Mouse (Mus musculus): ENCODE data around the gene Coa4.

Coa4 gene

DNA sequence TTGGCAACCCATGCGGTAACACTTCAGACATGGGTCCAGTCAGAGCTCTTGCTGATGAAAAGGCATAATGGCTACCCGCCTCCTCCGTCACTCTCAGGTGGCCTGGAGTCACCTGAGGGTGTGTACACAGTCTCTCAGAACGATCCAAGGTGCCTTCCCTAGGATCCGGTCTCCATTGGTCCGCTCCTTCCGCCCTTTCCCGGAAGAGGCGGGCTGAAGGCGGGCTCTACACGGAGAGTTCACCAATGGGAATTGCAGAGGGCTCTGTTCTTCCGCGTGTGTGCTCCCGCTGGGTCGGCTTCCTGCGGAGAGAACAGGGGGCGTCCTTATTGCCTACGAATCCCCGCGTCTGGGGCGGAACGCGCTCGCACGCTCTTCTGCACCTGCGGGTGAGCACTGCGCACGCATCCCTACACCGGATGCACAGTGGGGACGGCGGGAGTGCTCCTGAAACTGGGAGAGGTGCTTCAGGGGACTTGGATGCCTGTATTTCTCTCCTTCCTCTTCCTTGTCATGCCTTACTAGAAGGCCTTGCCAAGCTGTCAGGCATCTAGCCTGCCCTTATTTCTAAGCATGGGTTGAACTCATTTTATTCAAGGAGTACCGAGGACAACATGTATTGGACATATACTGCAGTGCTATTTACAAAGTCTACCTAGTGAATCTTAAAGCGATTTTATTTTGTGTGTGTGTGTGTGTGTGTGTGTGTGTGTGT, at the start of gene Coa4:
TSS of gene Coa4 (plus strand) at position 268 of the 715 bp plus-strand sequence.
- DNase-seq, result peak; percentile 81 to 86

DNA sequence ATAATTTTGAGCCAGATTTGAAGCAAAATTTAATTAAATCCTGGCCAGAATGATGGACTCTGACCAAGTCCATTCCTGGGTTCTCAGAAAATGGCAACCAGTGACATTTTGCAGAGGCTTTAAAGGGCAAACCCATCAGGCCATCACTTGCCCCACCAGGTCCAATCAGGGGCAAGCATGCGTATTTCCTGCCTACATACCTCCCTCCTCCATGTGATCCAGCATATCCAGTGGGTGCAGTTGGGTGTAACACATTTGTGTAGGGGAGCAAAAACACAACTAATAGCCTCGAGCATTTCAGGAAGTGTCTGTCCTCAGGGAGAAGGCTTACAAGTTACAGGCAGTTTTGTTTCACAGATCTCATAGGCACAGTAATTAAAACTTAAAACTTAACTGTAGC, 49.6 kb upstream of the Coa4 start:
- no peak for DNase-seq

- no peak for DNase-seq
Observed at GRCm38 (mm10) chr7:100488474-100489048, 48.3 kb upstream of the Coa4 start.

DNA sequence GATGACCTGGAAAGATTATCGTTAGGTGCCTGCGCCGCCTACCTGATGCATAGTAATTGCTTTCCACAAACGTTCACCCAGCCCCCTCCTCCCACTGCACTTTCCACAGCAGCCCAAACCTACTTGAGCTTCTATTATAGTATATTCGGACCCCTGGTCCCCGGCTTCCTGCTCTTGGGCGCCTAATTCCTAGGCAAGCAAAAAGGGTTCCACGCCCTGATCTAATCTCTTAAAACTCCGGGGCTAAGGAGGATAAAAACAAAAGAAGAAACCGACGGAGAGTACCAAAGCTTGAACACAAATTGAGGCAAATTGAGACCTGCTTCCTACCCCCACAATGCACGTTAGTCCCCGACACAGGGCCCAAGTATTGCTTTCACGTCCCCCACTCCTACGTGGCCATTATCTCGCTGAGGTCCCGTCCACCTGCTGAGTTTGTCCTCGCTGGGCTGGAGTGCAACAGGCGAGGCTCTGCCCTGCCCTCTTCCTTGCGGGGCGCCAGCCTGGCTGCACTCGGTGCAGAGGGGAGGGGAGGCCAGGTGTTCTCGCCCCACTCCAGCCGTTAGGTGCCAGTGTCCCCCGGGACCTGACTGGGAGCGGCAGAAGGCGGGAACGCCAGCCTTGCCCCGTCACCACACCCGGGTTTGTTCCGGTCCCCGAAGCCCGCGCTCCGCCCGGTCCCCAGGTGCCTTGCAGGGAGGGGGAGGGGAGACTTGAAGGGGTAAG, 44.3 kb upstream of the Coa4 start:
- DNase-seq, result peak in 1 of 2 experiments; percentile 50

GRCm38 (mm10) chr7:100493117-100493483, 43.8 kb upstream of the Coa4 start, which contains the start of gene Ucp2:
Ucp2 (plus strand) TSS chr7:100493337.
- peak; percentile 92 to 96 for DNase-seq

- DNase-seq, result peak; percentile 39 to 58
Observed at GRCm38 (mm10) chr7:100493484-100494414, 43.1 kb upstream of the Coa4 start.

DNA sequence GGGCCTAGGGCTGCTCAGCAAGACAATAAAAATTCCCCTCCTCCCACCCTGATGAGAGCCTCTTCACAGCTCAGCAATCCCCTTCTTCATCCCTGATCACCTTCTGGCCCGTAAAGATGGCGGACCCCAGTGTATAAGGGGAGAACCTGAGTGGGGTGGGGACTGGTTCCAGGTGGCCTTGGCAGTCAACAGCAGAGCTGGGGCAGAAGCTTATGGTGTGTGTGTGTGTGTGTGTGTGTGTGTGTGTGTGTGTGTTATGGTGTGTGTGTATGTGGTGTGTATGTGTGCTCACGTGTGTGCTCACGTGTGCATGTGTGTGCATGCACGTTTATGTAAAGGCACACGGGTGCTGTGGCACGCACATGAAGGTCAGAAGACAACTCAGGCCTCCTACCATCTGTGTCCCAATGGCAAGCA, 42.4 kb upstream of the Coa4 start:
- peak in 1 of 2 experiments; percentile 40 for DNase-seq

- peak in 1 of 2 experiments; percentile 44 for DNase-seq
Observed at GRCm38 (mm10) chr7:100495042-100495441, 41.8 kb upstream of the Coa4 start.

DNA sequence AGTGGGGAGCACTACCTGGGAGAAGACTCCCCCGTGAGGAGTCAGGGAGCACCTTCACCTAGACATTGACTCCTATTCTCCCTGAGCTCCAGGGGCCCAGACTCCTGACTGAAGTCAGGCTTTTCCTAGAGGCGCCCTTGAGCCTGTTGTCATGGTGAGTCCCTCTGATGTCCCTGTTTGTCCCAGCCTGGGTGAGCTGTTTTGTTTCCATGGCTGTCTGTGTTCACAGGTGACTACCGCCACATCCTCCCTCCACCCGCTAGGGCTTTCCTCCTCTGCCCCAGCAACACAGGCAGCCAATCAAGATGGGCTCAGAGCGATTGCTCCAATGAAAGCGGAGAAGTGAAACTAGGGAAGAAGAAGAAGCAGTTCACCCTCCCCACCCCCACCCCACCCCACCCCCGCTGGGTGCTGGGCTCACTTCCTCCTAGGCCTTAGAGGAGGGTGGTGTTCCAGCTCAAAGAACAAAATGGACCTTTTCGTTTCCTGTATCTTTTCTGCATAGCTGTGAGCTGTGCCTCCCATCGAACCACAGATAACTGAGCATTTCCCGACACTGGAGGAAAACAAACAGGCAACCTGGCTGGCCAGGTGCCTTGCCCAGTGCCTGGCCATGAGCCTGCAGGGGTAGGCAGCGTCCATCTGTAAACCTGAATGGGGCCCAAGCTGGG, 41.2 kb upstream of the Coa4 start:
- DNase-seq, result peak; percentile 88 to 96

DNA sequence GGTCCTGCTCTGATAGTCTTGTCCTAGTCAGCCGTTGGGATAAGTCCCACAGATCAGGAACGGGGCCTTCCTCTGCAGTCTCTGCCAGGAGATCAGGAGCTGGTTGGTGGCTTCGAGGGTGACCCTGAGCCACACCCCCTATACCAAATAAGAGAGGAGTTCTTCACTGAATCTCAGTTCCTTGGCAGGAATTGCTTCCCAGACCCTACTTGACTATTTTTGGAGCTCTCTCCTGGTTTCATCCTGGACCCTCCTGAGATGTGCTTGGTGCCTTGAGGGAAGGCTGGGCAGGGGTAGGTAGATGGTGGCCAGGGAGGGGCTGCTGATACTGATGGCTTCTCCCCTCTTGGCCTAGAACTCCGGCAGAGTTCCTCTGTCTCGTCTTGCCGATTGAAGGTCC, 40.5 kb upstream of the Coa4 start:
- no peak for DNase-seq

DNA sequence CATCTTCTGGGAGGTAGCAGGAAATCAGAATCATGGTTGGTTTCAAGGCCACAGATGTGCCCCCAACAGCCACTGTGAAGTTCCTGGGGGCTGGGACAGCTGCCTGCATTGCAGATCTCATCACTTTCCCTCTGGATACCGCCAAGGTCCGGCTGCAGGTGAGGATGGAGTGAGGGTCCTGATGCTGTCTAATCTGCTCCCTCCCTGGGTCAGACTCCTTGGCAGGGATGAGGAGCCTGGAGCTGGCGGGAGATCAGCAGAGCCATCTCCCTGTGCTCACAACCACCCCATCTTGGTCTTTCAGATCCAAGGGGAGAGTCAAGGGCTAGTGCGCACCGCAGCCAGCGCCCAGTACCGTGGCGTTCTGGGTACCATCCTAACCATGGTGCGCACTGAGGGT, 40.1 kb upstream of the Coa4 start:
- peak in 1 of 2 experiments; percentile 28 for DNase-seq

DNA sequence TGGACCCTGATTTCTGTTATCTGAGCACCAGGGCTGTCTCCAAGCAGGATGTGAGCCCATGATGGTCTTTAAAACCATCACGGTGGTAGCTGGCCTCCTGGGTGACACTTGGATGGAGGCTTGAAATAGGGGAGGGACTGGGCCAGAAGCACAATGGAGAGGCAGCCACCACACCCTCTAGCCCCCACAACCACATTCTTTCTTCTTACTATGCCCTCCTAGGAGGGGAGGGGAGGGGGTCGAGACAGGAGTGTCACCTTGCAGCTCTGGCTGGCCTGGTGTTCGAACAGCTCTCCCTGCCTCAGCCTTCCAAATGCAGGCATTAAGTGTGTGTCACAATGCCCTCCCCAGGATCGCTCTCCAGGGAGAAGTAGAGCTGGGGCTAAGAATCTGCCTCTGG, 39.5 kb upstream of the Coa4 start:
- DNase-seq, result no peak

DNA sequence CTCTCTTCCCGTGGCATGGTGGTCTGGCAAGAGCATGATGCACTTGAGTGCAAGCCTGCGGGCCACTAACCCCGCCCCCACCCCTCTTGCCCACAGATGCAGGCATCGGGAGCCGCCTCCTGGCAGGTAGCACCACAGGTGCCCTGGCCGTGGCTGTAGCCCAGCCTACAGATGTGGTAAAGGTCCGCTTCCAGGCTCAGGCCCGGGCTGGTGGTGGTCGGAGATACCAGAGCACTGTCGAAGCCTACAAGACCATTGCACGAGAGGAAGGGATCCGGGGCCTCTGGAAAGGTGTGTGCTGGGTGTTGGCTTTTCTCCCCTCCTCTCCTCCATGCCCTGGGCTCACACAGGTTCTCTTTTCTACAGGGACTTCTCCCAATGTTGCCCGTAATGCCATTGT, 38.9 kb upstream of the Coa4 start:
- DNase-seq, result peak in 1 of 2 experiments; percentile 25

- no peak for DNase-seq
Observed at GRCm38 (mm10) chr7:100499465-100499864, 37.4 kb upstream of the Coa4 start.

GRCm38 (mm10) chr7:100500276-100500977, 36.4 kb upstream of the Coa4 start:
- peak; percentile 15 to 30 for DNase-seq

DNA sequence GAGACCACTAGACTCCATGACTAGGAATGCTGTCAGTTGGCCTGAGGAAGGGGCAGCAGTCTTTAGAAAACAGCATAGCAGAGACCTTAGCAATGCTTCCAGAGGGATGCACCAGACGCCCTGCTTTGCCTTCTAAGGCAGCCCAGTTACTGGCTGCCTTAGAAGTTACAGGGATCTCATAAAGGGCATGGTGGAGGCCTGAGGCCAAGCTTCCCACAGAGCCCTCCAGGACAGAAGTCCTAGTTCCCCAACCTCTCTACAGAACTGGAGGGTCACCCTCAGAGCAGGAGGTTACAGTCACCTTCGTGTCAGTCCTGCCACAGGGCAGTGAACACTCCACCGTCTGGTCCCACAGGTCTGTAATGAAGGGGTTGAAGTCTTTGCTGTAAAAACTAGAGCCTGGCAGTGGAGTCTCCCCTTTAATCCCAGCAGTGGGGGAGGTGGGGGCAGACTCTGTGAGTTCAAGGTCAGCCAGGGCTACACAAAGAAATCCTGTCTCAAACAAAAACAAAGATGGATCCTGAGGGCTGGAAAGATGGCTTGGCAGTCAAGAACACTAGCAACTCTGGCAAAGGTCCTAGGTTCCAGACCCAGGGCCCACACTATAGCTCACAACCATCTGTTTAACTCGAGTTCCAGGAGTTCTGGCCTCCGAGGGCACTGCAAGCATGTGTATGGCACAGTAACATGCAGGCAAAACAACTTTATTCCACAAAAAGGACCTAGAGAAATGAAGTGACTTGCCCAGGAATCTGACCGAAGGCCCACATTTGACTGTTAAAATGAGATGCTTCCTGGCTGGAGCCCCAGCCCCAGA, 35.6 kb upstream of the Coa4 start:
- DNase-seq, result peak in 1 of 2 experiments; percentile 22

DNA sequence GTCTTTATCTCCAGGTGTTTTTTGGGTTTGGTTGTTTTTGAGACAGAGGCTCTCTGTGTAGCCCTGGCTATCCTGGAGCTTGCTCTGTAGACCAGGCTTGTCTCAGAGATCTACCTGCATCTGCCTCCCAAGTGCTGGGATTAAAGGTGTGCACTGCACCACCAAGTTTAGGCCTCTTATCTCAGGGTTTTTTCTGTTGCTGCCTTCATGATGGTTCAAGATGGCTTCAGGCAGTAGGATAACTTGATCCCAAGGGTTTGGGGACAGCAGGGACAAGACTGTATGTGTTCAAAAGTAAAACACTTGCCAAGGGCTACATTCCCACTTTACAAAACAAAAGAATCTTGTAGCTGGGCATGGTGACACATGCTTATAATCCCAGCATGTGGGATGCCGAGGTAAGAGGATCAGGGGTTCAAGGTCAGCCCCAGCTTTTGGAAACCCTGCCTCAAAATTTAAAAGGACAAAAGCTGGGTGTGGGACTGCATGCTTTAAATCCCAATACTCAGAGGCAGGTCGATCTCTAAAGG, 35.0 kb upstream of the Coa4 start:
- DNase-seq, result no peak

- DNase-seq, result no peak
Observed at GRCm38 (mm10) chr7:100502374-100502922, 34.4 kb upstream of the Coa4 start.

DNA sequence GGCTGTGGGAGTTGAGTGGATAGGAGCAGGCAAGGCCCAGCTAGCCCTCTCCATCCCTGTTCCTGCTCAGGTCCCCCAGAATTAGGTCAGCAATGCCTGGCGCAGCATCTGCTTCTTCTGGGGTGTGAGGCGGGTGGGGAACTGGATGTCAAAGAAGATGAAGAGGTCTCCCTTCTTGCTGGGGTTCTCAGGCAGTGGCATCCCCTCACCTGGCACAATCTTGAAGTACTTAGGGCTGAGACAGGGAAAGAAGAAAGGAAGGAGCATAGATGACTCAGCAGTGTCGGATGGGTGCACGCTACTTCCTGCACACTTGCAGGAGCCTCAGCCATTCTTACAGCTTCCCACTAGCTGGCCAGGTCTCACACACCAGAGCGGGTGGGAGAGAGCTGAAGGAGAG, 33.8 kb upstream of the Coa4 start:
- peak in 1 of 2 experiments; percentile 35 for DNase-seq

All from thymus, adult 18-20 months (tissue).